Mouse (Mus musculus) hindbrain, embryonic 10.5 days (tissue): ENCODE measurements around the gene Rgs8. TPM values are rescaled to one million over a fixed set of nuclear protein-coding genes. Genes with fewer than 3 reads are reported as not detected.

Experiments used
- DNase-seq: peaks from one replicate; pipeline ENCODE4 v3.0.0-alpha.2; 2017; ENCODE audit warnings: low spot score
- H3K27ac ChIP-seq: fragments of 300-500 bp; sonication (generic); 2 replicates; pipeline ENCODE4 v1.5.1; 2016; ENCODE audit warnings: mild to moderate bottlenecking, moderate library complexity
- H3K27me3 ChIP-seq: fragments of 300-500 bp; sonication (generic); 2 replicates; pipeline ENCODE4 v1.6.1; 2016; ENCODE audit warnings: mild to moderate bottlenecking; ENCODE audit not compliant: poor library complexity, insufficient read depth, severe bottlenecking
- H3K36me3 ChIP-seq: fragments of 300-500 bp; sonication (generic); 2 replicates; pipeline ENCODE4 v1.6.1; 2016; ENCODE audit warnings: mild to moderate bottlenecking, moderate library complexity
- H3K4me1 ChIP-seq: fragments of 300-500 bp; sonication (generic); replicated peaks from 2 replicates; pipeline ENCODE4 v1.6.1; 2016; ENCODE audit warnings: mild to moderate bottlenecking
- H3K4me3 ChIP-seq: fragments of 300-500 bp; sonication (generic); 2 replicates; pipeline ENCODE4 v1.5.1; 2016; ENCODE audit warnings: mild to moderate bottlenecking, moderate library complexity
- H3K9me3 ChIP-seq: fragments of 300-500 bp; sonication (generic); 2 replicates; pipeline ENCODE4 v1.6.1; 2016; ENCODE audit warnings: mild to moderate bottlenecking, moderate library complexity
- WGBS: fragments of 180-500 bp; shearing (Covaris S2); methylation state at CpG from one replicate; pipeline ENCODE4 v1.1.7; 2016; 5-methylcytosine and 5-hydroxymethylcytosine counted together
- polyA plus RNA-seq: library from polyadenylated mRNA; unstranded; fragments of >200 nt; fragmentation: Nextera tagmentation; extraction: Ambion mirVana; gene quantifications from 2 replicates; pipeline ENCODE4 v1.2.1, GENCODE M21; 2016

The Rgs8 gene
- polyA plus RNA-seq, 1 experiment from 2014 or later, result 8.9 TPM

GRCm38 (mm10) chr1:153700448-153701063, 47.7 kb downstream of the Rgs8 start:
- Histone ChIP-seq H3K4me3 (no peak overlapping the region), H3K9me3 (no peaks in the 10 kb centered on the region), H3K27me3 (peaks cover 6% of the 10 kb centered on the region), H3K36me3 (no peaks in the 10 kb centered on the region), H3K27ac (no peak overlapping the region; the same call in 1 of the 2 replicates), H3K4me1 (peaks cover 58% of the 10 kb centered on the region)
- DNase-seq, result no peak
- WGBS, result 85% methylated on average over 11 of the region's 11 CpGs

GRCm38 (mm10) chr1:153701461-153701860, 48.6 kb downstream of the Rgs8 start:
- no peaks in the 10 kb centered on the region for H3K36me3 ChIP-seq
- no peaks in the 10 kb centered on the region for H3K9me3 ChIP-seq
- 90% methylated on average over 1 of the region's 1 CpGs for WGBS
- H3K4me3 ChIP-seq, result no peak overlapping the region
- H3K4me1 ChIP-seq, result peaks cover 58% of the 10 kb centered on the region
- peaks cover 6% of the 10 kb centered on the region for H3K27me3 ChIP-seq
- H3K27ac ChIP-seq, result peak overlapping the region; percentile 50; the same call in 1 of the 2 replicates
- DNase-seq, result no peak

GRCm38 (mm10) chr1:153702166-153702852, 49.5 kb downstream of the Rgs8 start:
- Histone ChIP-seq H3K27ac (peak overlapping the region; percentile 50; the same call in 1 of the 2 replicates), H3K4me1 (peaks cover 58% of the 10 kb centered on the region), H3K9me3 (no peaks in the 10 kb centered on the region), H3K27me3 (peaks cover 6% of the 10 kb centered on the region), H3K36me3 (no peaks in the 10 kb centered on the region), H3K4me3 (no peak overlapping the region)
- no peak for DNase-seq
- WGBS, result 79% methylated on average over 8 of the region's 8 CpGs

- H3K4me3 ChIP-seq, result 0 out of 2 replicates have a peak overlapping the region, but pooled peaks have one; percentile 18
- no peak for DNase-seq
These were observed 50.1 kb downstream of the Rgs8 start for GRCm38 (mm10) chr1:153702853-153703410.

GRCm38 (mm10) chr1:153703445-153703991, 50.7 kb downstream of the Rgs8 start:
- H3K27ac ChIP-seq, result peak overlapping the region; percentile 73
- H3K4me3 ChIP-seq, result peak overlapping the region; percentile 18; the same call in 1 of the 2 replicates
- peaks cover 6% of the 10 kb centered on the region for H3K27me3 ChIP-seq
- H3K4me1 ChIP-seq, result peaks cover 53% of the 10 kb centered on the region
- H3K36me3 ChIP-seq, result no peaks in the 10 kb centered on the region
- WGBS, result 8% methylated on average over 12 of the region's 12 CpGs
- no peaks in the 10 kb centered on the region for H3K9me3 ChIP-seq
- DNase-seq, result peak; percentile 64

More at GRCm38 (mm10) chr1:153702853-153703410, 50.1 kb downstream of the Rgs8 start:
- no peaks in the 10 kb centered on the region for H3K36me3 ChIP-seq
- WGBS, result 64% methylated on average over 8 of the region's 8 CpGs
- peaks cover 6% of the 10 kb centered on the region for H3K27me3 ChIP-seq
- H3K27ac ChIP-seq, result peak overlapping the region; percentile 73
- H3K4me1 ChIP-seq, result peaks cover 58% of the 10 kb centered on the region
- no peaks in the 10 kb centered on the region for H3K9me3 ChIP-seq

GRCm38 (mm10) chr1:153704174-153704573, 51.3 kb downstream of the Rgs8 start:
- WGBS, result 16% methylated on average over 7 of the region's 7 CpGs
- DNase-seq, result peak; percentile 25
- peak overlapping the region; percentile 73 for H3K27ac ChIP-seq
- no peaks in the 10 kb centered on the region for H3K9me3 ChIP-seq
- H3K4me3 ChIP-seq, result no peak overlapping the region
- peaks cover 6% of the 10 kb centered on the region for H3K27me3 ChIP-seq
- H3K4me1 ChIP-seq, result peaks cover 46% of the 10 kb centered on the region
- H3K36me3 ChIP-seq, result no peaks in the 10 kb centered on the region

GRCm38 (mm10) chr1:153704996-153705395, 52.2 kb downstream of the Rgs8 start:
- Histone ChIP-seq H3K36me3 (no peaks in the 10 kb centered on the region), H3K27ac (0 out of 2 replicates have a peak overlapping the region, but pooled peaks have one; percentile 8), H3K27me3 (peaks cover 6% of the 10 kb centered on the region), H3K4me3 (no peak overlapping the region), H3K4me1 (peaks cover 42% of the 10 kb centered on the region), H3K9me3 (no peaks in the 10 kb centered on the region)
- 22% methylated on average over 3 of the region's 3 CpGs for WGBS
- peak; percentile 43 for DNase-seq

- Histone ChIP-seq H3K36me3 (no peaks in the 10 kb centered on the region), H3K27me3 (no peaks in the 10 kb centered on the region), H3K4me1 (peaks cover 21% of the 10 kb centered on the region), H3K4me3 (no peak overlapping the region), H3K9me3 (no peaks in the 10 kb centered on the region), H3K27ac (no peak overlapping the region)
- 91% methylated on average over 5 of the region's 5 CpGs for WGBS
- no peak for DNase-seq
These were observed 55.8 kb downstream of the Rgs8 start for GRCm38 (mm10) chr1:153708626-153709025.

GRCm38 (mm10) chr1:153709451-153709850, 56.6 kb downstream of the Rgs8 start:
- DNase-seq, result no peak
- WGBS, result 69% methylated on average over 5 of the region's 5 CpGs
- Histone ChIP-seq H3K4me1 (peaks cover 13% of the 10 kb centered on the region), H3K27me3 (no peaks in the 10 kb centered on the region), H3K27ac (no peak overlapping the region), H3K36me3 (no peaks in the 10 kb centered on the region), H3K9me3 (no peaks in the 10 kb centered on the region), H3K4me3 (no peak overlapping the region)

GRCm38 (mm10) chr1:153711544-153712262, 58.9 kb downstream of the Rgs8 start:
- Histone ChIP-seq H3K4me1 (peaks cover 3% of the 10 kb centered on the region; the same call in 1 of the 2 replicates), H3K27ac (no peak overlapping the region), H3K9me3 (no peaks in the 10 kb centered on the region), H3K4me3 (no peak overlapping the region), H3K36me3 (no peaks in the 10 kb centered on the region), H3K27me3 (no peaks in the 10 kb centered on the region)
- 84% methylated on average over 3 of the region's 3 CpGs for WGBS
- no peak for DNase-seq

GRCm38 (mm10) chr1:153712633-153713032, 59.8 kb downstream of the Rgs8 start:
- peaks cover 3% of the 10 kb centered on the region; the same call in 1 of the 2 replicates for H3K4me1 ChIP-seq
- WGBS, result 88% methylated on average over 2 of the region's 2 CpGs
- no peaks in the 10 kb centered on the region for H3K27me3 ChIP-seq
- no peaks in the 10 kb centered on the region for H3K36me3 ChIP-seq
- H3K4me3 ChIP-seq, result no peak overlapping the region
- H3K9me3 ChIP-seq, result no peaks in the 10 kb centered on the region
- no peak overlapping the region for H3K27ac ChIP-seq
- DNase-seq, result no peak

GRCm38 (mm10) chr1:153717990-153718389, 65.2 kb downstream of the Rgs8 start:
- no peaks in the 10 kb centered on the region for H3K27me3 ChIP-seq
- no peaks in the 10 kb centered on the region for H3K36me3 ChIP-seq
- H3K4me3 ChIP-seq, result no peak overlapping the region
- no peak for DNase-seq
- H3K4me1 ChIP-seq, result no peaks in the 10 kb centered on the region
- 73% methylated on average over 1 of the region's 1 CpGs for WGBS
- no peak overlapping the region for H3K27ac ChIP-seq
- no peaks in the 10 kb centered on the region for H3K9me3 ChIP-seq
